Mouse (Mus musculus) forebrain, embryonic 14.5 days (tissue): Measurements from ENCODE around the gene Klf13. TPM values are rescaled to one million over a fixed set of nuclear protein-coding genes. Genes with fewer than 3 reads are reported as not detected.
A peak's percentile ranks its signal among the peaks of the same experiment; 100 is the strongest.

Experiments
- ATAC-seq: fragments of 200-750 bp; cut with Nextera tagmentation; 2 replicates; pipeline ENCODE4 v1.8.0; 2017; ENCODE audit warnings: mild to moderate bottlenecking, moderate library complexity
- DNase-seq: peaks from one replicate; pipeline ENCODE4 v3.0.0-alpha.2; 2015; ENCODE audit warnings: low spot score
- H3K27ac ChIP-seq: fragments of 300-500 bp; sonication (generic); 2 replicates; pipeline ENCODE4 v1.5.1; 2014; ENCODE audit warnings: low read depth, mild to moderate bottlenecking, control low read depth, low read length, moderate library complexity
- H3K27me3 ChIP-seq: fragments of 300-500 bp; sonication (generic); replicated peaks from 2 replicates; pipeline ENCODE4 v1.6.1; 2014; ENCODE audit warnings: low read length, control low read depth, mixed read lengths; ENCODE audit not compliant: control insufficient read depth, insufficient read depth
- H3K36me3 ChIP-seq: fragments of 300-500 bp; sonication (generic); 2 replicates; pipeline ENCODE4 v1.6.1; 2014; ENCODE audit warnings: low read length, control low read depth; ENCODE audit not compliant: control insufficient read depth, insufficient read depth
- H3K4me1 ChIP-seq: fragments of 300-500 bp; sonication (generic); 2 replicates; pipeline ENCODE4 v1.6.1; 2014; ENCODE audit warnings: antibody characterized with exemption, low read length, control low read depth; ENCODE audit not compliant: control insufficient read depth, insufficient read depth
- H3K4me2 ChIP-seq: fragments of 300-500 bp; sonication (generic); 2 replicates; pipeline ENCODE4 v1.6.1; 2014; ENCODE audit warnings: mild to moderate bottlenecking, control low read depth, low read length
- H3K4me3 ChIP-seq: fragments of 300-500 bp; sonication (generic); 2 replicates; pipeline ENCODE4 v1.5.1; 2014; ENCODE audit warnings: low read depth, low read length, control low read depth
- H3K9ac ChIP-seq: fragments of 300-500 bp; sonication (generic); 2 replicates; pipeline ENCODE4 v1.6.1; 2014; ENCODE audit warnings: mild to moderate bottlenecking, low read length, control low read depth, moderate library complexity
- H3K9me3 ChIP-seq: fragments of 300-500 bp; sonication (generic); replicated peaks from 2 replicates; pipeline ENCODE4 v1.6.1; 2016; ENCODE audit warnings: low read length, control low read depth, mixed read lengths; ENCODE audit not compliant: control insufficient read depth
- WGBS: fragments of 180-500 bp; shearing (Covaris S2); extraction: QIAGEN DNeasy Blood & Tissue Kit; methylation state at CpG from one replicate; pipeline ENCODE4 v1.1.7; 2014; 5-methylcytosine and 5-hydroxymethylcytosine counted together
- polyA plus RNA-seq: library from polyadenylated mRNA; unstranded; fragments of >200 nt; fragmentation: Nextera tagmentation; extraction: Ambion mirVana; gene quantifications from 2 replicates; pipeline ENCODE4 v1.2.1, GENCODE M21; 2014

Gene Klf13
- polyA plus RNA-seq, 1 experiment from 2014 or later: 28.2 TPM

- no peak overlapping the region for H3K4me3 ChIP-seq
- no peak for DNase-seq
- H3K9me3 ChIP-seq: no peaks in the 10 kb centered on the region
- H3K4me1 ChIP-seq: peaks cover 9% of the 10 kb centered on the region
- 92% methylated on average over 5 of the region's 5 CpGs for WGBS
- H3K36me3 ChIP-seq: no peaks in the 10 kb centered on the region
- no peaks in the 10 kb centered on the region for H3K27me3 ChIP-seq
- no peak overlapping the region; the same call in 1 of the 2 replicates for H3K27ac ChIP-seq
- H3K4me2 ChIP-seq: no peak overlapping the region; the same call in 1 of the 2 replicates
- no peak for ATAC-seq
- no peak overlapping the region for H3K9ac ChIP-seq
Measured at GRCm38 (mm10) chr7:63940321-63940720, 1.6 kb upstream of the Klf13 start.

- peak overlapping the region; percentile 95 for H3K27ac ChIP-seq
- ATAC-seq (peak; percentile 24), DNase-seq (peak; percentile 68)
- H3K27me3 ChIP-seq: no peaks in the 10 kb centered on the region
- H3K4me1 ChIP-seq: peaks cover 16% of the 10 kb centered on the region
- peak overlapping the region; percentile 97 for H3K4me3 ChIP-seq
- H3K36me3 ChIP-seq: no peaks in the 10 kb centered on the region
- peak overlapping the region; percentile 87 for H3K9ac ChIP-seq
- peak overlapping the region; percentile 96 for H3K4me2 ChIP-seq
- 0% methylated on average over 38 of the region's 39 CpGs for WGBS
- H3K9me3 ChIP-seq: no peaks in the 10 kb centered on the region
Measured at GRCm38 (mm10) chr7:63939397-63939951, 759 bp upstream of the Klf13 start.

- Histone ChIP-seq H3K4me1 (peaks cover 20% of the 10 kb centered on the region), H3K9me3 (no peaks in the 10 kb centered on the region), H3K36me3 (no peaks in the 10 kb centered on the region), H3K27me3 (no peaks in the 10 kb centered on the region), H3K27ac (peak overlapping the region; percentile 95), H3K4me3 (peak overlapping the region; percentile 97), H3K4me2 (peak overlapping the region; percentile 96), H3K9ac (peak overlapping the region; percentile 95)
- under 1% methylated on average over 96 of the region's 121 CpGs for WGBS
- ATAC-seq (peak; percentile 68), DNase-seq (no peak)
Measured at GRCm38 (mm10) chr7:63938066-63938913, 425 bp downstream of the Klf13 start.

- Histone ChIP-seq H3K36me3 (no peaks in the 10 kb centered on the region), H3K9ac (peak overlapping the region; percentile 95), H3K4me1 (peaks cover 20% of the 10 kb centered on the region), H3K4me3 (peak overlapping the region; percentile 97), H3K27me3 (no peaks in the 10 kb centered on the region), H3K9me3 (no peaks in the 10 kb centered on the region), H3K4me2 (peak overlapping the region; percentile 96), H3K27ac (peak overlapping the region; percentile 95)
- DNase-seq (peak; percentile 74), ATAC-seq (peak; percentile 4; the same call in 1 of the 2 replicates)
- under 1% methylated on average over 73 of the region's 88 CpGs for WGBS
Measured at GRCm38 (mm10) chr7:63937236-63938065, 1.3 kb downstream of the Klf13 start.

GRCm38 (mm10) chr7:63936986-63937235 lies 1.8 kb downstream of the Klf13 start:
- Histone ChIP-seq H3K9ac (peak overlapping the region; percentile 95), H3K36me3 (no peaks in the 10 kb centered on the region), H3K4me3 (peak overlapping the region; percentile 97), H3K4me2 (peak overlapping the region; percentile 96), H3K27ac (peak overlapping the region; percentile 95), H3K27me3 (no peaks in the 10 kb centered on the region), H3K4me1 (peaks cover 20% of the 10 kb centered on the region), H3K9me3 (no peaks in the 10 kb centered on the region)
- 2% methylated on average over 11 of the region's 11 CpGs for WGBS
- no peak for ATAC-seq
- peak; percentile 37 for DNase-seq

GRCm38 (mm10) chr7:63936188-63936985 lies 2.3 kb downstream of the Klf13 start:
- WGBS: under 1% methylated on average over 34 of the region's 34 CpGs
- H3K9ac ChIP-seq: peak overlapping the region; percentile 95
- peak overlapping the region; percentile 96 for H3K4me2 ChIP-seq
- no peaks in the 10 kb centered on the region for H3K36me3 ChIP-seq
- DNase-seq: peak; percentile 80
- no peaks in the 10 kb centered on the region for H3K9me3 ChIP-seq
- H3K4me1 ChIP-seq: peaks cover 20% of the 10 kb centered on the region
- no peak for ATAC-seq
- peak overlapping the region; percentile 10; the same call in 1 of the 2 replicates for H3K27ac ChIP-seq
- peak overlapping the region; percentile 97 for H3K4me3 ChIP-seq
- no peaks in the 10 kb centered on the region for H3K27me3 ChIP-seq

- H3K4me1 ChIP-seq: peaks cover 20% of the 10 kb centered on the region
- H3K27ac ChIP-seq: no peak overlapping the region; the same call in 1 of the 2 replicates
- peak overlapping the region; percentile 95 for H3K9ac ChIP-seq
- H3K36me3 ChIP-seq: no peaks in the 10 kb centered on the region
- no peak for DNase-seq
- H3K9me3 ChIP-seq: no peaks in the 10 kb centered on the region
- no peaks in the 10 kb centered on the region for H3K27me3 ChIP-seq
- H3K4me2 ChIP-seq: peak overlapping the region; percentile 96
- WGBS: 15% methylated on average over 8 of the region's 8 CpGs
- peak overlapping the region; percentile 97 for H3K4me3 ChIP-seq
- ATAC-seq: no peak
Measured at GRCm38 (mm10) chr7:63935809-63936187, 2.9 kb downstream of the Klf13 start.

GRCm38 (mm10) chr7:63934530-63934929 lies 4.2 kb downstream of the Klf13 start:
- no peaks in the 10 kb centered on the region for H3K36me3 ChIP-seq
- DNase-seq (no peak), ATAC-seq (no peak)
- H3K27ac ChIP-seq: no peak overlapping the region
- no peaks in the 10 kb centered on the region for H3K27me3 ChIP-seq
- H3K9me3 ChIP-seq: no peaks in the 10 kb centered on the region
- H3K4me2 ChIP-seq: peak overlapping the region; percentile 96
- WGBS: 68% methylated on average over 1 of the region's 1 CpGs
- H3K4me3 ChIP-seq: no peak overlapping the region
- H3K4me1 ChIP-seq: peaks cover 17% of the 10 kb centered on the region
- peak overlapping the region; percentile 95; the same call in 1 of the 2 replicates for H3K9ac ChIP-seq
